Mouse (Mus musculus) A20 (cell line): ENCODE results near the gene Cd47.

Experiments
- DNase-seq: peaks from one replicate; pipeline ENCODE4 v3.0.0-alpha.2; 2011; ENCODE audit warnings: low read depth, low spot score

Gene Cd47

DNA sequence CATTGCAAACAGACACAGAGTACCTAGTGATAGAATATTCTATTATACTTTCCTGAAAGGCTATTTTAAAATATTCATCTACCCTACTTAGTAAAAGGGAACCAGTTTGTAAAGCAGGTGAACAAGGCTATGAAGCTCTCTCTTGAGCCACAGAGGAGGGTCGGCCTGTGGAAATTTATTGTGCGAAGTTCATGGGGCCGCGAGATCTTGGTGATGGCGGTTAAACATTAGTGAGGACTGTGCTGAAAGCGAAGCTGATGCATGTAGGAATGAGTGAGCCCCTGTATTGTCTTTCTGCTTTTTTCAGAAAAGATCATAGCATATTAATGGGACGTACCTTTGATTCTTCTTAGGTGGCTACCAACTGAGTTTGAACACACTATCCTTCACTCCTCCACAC is 147.3 kb downstream of the Cd47 start:
- DNase-seq, result no peak

DNA sequence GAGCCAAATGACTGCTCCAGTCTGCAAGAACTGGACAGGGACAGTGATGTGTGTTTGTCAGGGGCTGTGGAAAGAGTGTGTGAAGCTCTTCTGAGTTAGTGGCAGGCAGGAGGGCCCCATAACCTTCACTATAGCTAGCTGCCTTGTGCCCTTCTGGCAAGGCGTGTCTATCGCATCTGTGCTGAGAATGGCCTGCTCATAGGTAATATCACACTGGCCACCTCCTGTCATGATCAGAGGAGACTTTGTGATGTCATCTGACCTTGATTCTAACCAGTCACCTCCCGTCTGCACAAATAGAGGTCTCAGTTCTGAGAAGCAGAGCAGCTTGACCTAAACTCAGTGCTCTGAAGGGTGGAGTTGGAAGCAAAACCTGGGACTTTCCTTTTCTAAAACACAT is 148.0 kb downstream of the Cd47 start:
- DNase-seq, result no peak

- no peak for DNase-seq
These were observed 148.9 kb downstream of the Cd47 start for GRCm38 (mm10) chr16:49949261-49949660.

GRCm38 (mm10) chr16:49950340-49950739 is 150.0 kb downstream of the Cd47 start:
- no peak for DNase-seq

- no peak for DNase-seq
These were observed 151.0 kb downstream of the Cd47 start for GRCm38 (mm10) chr16:49951288-49951691.

DNA sequence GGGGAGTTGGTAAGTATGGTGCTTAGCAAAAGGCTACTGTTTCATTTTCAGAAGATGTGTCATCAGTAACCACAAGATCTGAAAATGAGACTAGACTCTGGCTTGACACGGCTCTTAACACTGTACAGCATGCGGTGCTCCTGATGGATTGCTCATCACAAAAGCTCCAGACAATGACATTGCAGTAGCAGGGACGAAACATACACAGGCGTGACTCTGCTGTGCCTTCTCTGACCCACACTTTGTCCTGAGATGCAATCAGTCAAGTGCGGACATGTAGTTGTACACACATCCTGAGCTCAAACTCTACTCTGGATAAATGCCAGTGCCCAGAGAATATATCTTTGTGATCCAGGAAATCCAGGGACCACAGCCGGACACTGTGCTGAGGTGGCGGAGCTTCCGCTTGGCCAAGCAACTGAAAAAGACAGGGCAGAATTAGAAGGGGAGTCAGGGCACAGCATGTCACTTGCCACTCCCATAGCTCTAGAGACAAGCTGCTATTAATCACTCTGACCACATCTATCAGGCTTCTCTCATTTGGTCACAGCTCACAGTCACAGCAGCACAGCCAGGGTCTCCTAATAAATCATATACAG is 151.7 kb downstream of the Cd47 start:
- no peak for DNase-seq

DNA sequence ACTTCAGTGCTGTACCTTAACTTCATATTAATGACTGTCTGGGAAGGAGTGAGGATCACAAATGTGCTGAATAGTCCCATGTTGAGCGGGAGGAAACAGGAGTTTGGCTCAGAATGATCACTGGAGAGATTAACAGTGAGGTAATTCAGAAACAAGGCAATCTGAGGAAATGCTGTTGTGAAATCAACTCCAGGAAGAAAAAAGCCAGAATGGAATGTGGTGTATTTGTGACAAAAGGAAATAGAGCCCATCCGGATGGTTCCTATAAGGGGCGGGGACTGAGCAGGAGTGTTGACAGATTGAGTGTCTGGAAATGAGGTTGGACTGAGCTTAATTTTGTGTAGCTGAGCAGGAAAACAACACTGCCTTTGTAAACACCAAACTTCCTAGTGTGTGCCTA is 153.5 kb downstream of the Cd47 start:
- DNase-seq, result no peak

DNA sequence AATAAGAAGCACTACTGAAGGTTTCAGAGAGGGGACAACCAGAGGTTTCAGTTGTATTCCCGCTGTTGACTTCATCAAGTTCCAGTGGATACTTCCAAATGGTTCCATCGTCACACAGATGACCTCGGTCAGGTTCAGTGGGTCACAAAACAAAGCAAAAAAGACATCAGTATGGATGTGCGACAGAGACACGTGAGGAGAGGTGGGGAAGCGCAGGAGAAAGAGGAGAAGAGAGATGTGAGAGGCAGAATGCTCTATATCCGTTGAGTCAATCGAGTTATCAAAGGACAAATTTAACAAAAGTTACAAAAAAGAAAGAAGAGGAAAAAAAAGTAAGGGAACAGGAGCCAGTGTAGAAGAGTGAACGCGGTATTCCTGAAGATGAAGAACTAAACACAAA is 154.6 kb downstream of the Cd47 start:
- no peak for DNase-seq

- no peak for DNase-seq
These were observed 155.0 kb downstream of the Cd47 start for GRCm38 (mm10) chr16:49955325-49955724.

GRCm38 (mm10) chr16:49955952-49956351 is 155.6 kb downstream of the Cd47 start:
- no peak for DNase-seq

DNA sequence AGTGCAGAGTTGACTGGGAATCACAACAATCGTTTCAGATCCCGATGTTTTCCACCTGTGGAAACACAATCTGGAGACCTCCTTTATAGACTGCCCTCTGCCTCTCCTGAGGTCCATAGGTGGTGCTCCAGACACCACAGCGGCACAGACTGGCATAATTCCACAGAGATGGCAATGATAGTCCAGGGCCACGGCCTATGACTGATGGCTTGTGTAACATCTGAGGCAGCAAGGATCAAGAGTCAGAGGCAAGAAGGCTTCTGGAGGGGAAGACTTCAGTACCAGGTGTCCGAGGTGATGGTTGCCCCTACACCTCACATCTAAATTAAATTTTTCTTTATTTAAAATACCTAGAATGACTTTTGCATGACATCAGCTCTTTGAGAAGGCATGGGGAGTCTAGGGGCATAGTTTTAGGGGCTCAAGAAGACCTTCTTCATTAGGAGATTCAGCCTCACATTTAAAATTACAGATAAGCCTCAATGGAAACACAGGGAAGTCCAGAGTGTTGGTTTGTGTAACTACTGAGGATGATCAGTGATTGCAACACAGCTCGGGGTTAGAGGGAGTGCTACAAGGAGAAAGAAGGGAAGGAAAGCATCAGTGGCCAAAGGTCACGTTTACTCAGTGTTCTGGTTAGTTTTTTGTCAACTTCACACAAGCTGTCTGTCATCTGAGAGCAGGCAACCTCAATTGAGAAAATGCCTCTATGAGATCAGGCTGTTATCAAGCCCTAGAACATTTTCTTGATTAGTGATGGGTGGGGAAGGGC is 156.4 kb downstream of the Cd47 start:
- DNase-seq, result no peak

DNA sequence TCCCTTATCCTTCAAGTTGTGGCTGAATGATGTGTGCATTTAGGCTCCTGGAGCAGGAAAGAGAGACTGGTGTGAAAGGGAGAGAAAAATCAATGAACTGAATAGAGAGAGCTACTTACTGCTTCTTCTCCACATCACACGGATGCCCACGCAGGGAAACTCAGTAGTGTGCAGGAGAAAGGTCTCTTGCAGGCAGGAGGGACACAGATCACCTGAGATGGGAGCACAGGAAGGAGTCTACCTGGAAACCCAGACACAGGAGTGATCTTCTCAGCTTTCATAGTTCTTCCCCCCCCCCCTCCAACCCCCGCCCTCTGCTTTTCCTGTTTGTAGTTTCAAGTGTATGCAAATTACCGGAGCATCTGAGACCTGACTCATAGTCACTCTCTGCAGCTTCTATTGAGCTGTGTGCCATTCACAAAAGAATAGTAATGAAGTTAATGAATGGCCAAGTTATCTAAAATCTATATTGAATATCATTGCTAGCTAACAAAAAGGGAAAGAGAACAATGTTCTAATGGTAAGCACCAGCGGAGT is 158.6 kb downstream of the Cd47 start:
- DNase-seq, result peak; percentile 38

DNA sequence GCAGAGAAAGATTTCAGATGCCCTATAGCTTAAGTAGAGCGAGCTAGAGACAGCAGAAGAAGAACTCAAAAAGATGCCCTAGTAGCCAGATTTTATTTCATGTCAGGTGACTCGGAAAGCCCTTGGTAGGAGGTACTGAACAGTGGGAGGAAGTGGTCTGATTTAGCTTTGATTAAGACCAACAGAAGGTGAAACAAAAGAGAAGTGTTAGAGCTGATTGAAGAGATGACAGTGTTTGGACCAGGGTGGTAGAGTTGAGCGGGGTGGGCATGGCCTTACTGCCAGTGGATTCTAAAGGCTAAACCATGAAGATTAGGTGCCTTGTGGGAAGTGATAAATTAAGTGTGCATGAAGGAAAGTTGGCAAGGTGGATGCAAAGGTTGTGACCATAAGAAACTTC is 162.0 kb downstream of the Cd47 start:
- DNase-seq, result no peak

- peak; percentile 14 for DNase-seq
These were observed 164.1 kb downstream of the Cd47 start for GRCm38 (mm10) chr16:49964321-49964986.
